12 mouse cellular contexts compared by ENCODE assay signal in genomic region chr15:88877021-88877400, GRCm38 (mm10). TPM values are rescaled to one million over a fixed set of nuclear protein-coding genes. Genes with fewer than 3 reads are reported as not detected.
DNase-seq lines count a peak whose midpoint lies in the region; TF ChIP-seq lines count a peak whose summit lies in the region.
"Had no signal": no experiment of that assay in that cellular context is flagged by ENCODE, and none has a peak within 500 bp of the region (broad histone marks: within the 10 kb centered on the region; RNA-seq: fewer than 3 reads in every experiment).

No protein-coding gene starts in this region.

- no peak for TF ChIP-seq CTCF in kidney, adult 2 months (conservative IDR thresholded peaks at IDR 0.05; ENCODE audit: insufficient read depth, insufficient read length, low read depth, low read length)

- no peaks in the 10 kb centered on the region for H3K27me3 ChIP-seq in kidney, adult 2 months (replicated peaks; ENCODE audit: control insufficient read depth, insufficient read depth, low read length)
- H3K27me3 ChIP-seq: hindbrain, embryonic 15.5 days; Patski had no signal

- TF ChIP-seq POLR2A in kidney, adult 2 months (IDR thresholded peaks at IDR 0.05; ENCODE audit: low read depth, low read length), result no peak

- peak; percentile 2 to 22 for DNase-seq in adrenal gland, adult (ENCODE audit: inconsistent age in 2 of 2, low spot score in 1 of 2)
- no peak for DNase-seq in adrenal gland, postnatal 25 days
- DNase-seq in kidney, adult 2 months, result no peak
- no peak for DNase-seq in kidney, adult 8-10 months
- peak; percentile 52 for DNase-seq in testis, postnatal 14 days (ENCODE audit: low spot score)
- DNase-seq in testis, postnatal 10 days (ENCODE audit: low spot score), result no peak
- no peak for DNase-seq in ovary, postnatal 10 days (ENCODE audit: low spot score)

- H3K4me3 ChIP-seq in kidney, adult 2 months (ENCODE audit: insufficient read depth, low read depth, low read length), result no peak overlapping the region
- H3K4me3 ChIP-seq: hindbrain, embryonic 12.5 days; hindbrain, embryonic 15.5 days had no signal

- 88% methylated on average over 10 of the region's 10 CpGs for WGBS in kidney, adult 2 months

- H3K27ac ChIP-seq in kidney, adult 2 months (ENCODE audit: insufficient read depth, low read depth, low read length), result peak overlapping the region; percentile 28; the same call in 1 of the 2 replicates
- H3K27ac ChIP-seq: forebrain, embryonic 10.5 days; hindbrain, embryonic 12.5 days; hindbrain, embryonic 15.5 days had no signal

- no peaks in the 10 kb centered on the region for H3K36me3 ChIP-seq in kidney, adult 2 months (ENCODE audit: control insufficient read depth, insufficient read depth, low read length)
- H3K36me3 ChIP-seq: forebrain, embryonic 10.5 days; G1E; hindbrain, embryonic 12.5 days; hindbrain, embryonic 15.5 days had no signal

- H3K4me1 ChIP-seq in kidney, adult 2 months (ENCODE audit: control insufficient read depth, insufficient read depth, low read length), result peaks cover 16% of the 10 kb centered on the region
- H3K4me1 ChIP-seq: hindbrain, embryonic 15.5 days had no signal

RNA-seq across cellular contexts. Expression of gene Pim3, which starts 15.0 kb away (rescaled TPM):
- 71.8 and 89.5 TPM in 2 replicates for total RNA-seq in adrenal gland, postnatal 25 days (2021)
- 78.5 and 85.8 TPM in 2 replicates for polyA plus RNA-seq in kidney, adult 2 months (2012; rRNA removed)

RNA-seq across cellular contexts. Expression of gene Creld2, which starts 57.6 kb away (rescaled TPM):
- 35.1 and 37.8 TPM in 2 replicates for total RNA-seq in adrenal gland, postnatal 25 days (2021)
- polyA plus RNA-seq in kidney, adult 2 months (2012; rRNA removed), result 27.3 and 30.4 TPM in 2 replicates

RNA-seq across cellular contexts. Expression of gene Alg12, which starts 57.9 kb away (rescaled TPM):
- 13.7 and 16.3 TPM in 2 replicates for total RNA-seq in adrenal gland, postnatal 25 days (2021)
- 18.1 and 21.3 TPM in 2 replicates for polyA plus RNA-seq in kidney, adult 2 months (2012; rRNA removed)

Comparison
In these comparisons a context has a peak if more than half of its experiments do, and no peak if none do; other contexts are left out.
1. DNase-seq: peak in adrenal gland, adult (2 of 2) and testis, postnatal 14 days (single experiment); none in adrenal gland, postnatal 25 days (single experiment), kidney, adult 2 months (single experiment), kidney, adult 8-10 months (0 of 2), testis, postnatal 10 days (single experiment) and ovary, postnatal 10 days (single experiment).